Mouse (Mus musculus): ENCODE results near the gene Adcy7. TPM values are rescaled to one million over a fixed set of nuclear protein-coding genes. Genes with fewer than 3 reads are reported as not detected.

Gene Adcy7
- total and polyA plus RNA-seq, 2 experiments from 2014 or later = 4.0 to 9.4 TPM

GRCm38 (mm10) chr8:88260466-88260980 is 11.7 kb upstream of the Adcy7 start:
- TF ChIP-seq CTCF (IDR thresholded peaks at IDR 0.05; ENCODE audit: low read depth) = no peak
- no peak overlapping the region for H3K4me3 ChIP-seq (ENCODE audit: low read depth, low read length)
- no peak overlapping the region for H3K4me2 ChIP-seq (ENCODE audit: low read depth)
- H3K9ac ChIP-seq = no peak overlapping the region
- no peaks in the 10 kb centered on the region for H3K9me3 ChIP-seq (ENCODE audit: low read length)
- H3K4me1 ChIP-seq (ENCODE audit: insufficient read depth) = no peaks in the 10 kb centered on the region
- H3K36me3 ChIP-seq (ENCODE audit: insufficient read depth) = peaks cover 13% of the 10 kb centered on the region; the same call in 1 of the 2 replicates
- no peak for ATAC-seq
- no peak for DNase-seq
- WGBS = 93% methylated on average over 7 of the region's 7 CpGs
- H3K27ac ChIP-seq (ENCODE audit: low read depth, low read length) = no peak overlapping the region
- no peaks in the 10 kb centered on the region for H3K27me3 ChIP-seq (ENCODE audit: insufficient read depth, low read length)

GRCm38 (mm10) chr8:88262831-88263635 is 9.2 kb upstream of the Adcy7 start:
- whole genome bisulfite sequencing = 47% methylated on average over 14 of the region's 14 CpGs
- no peak for TF ChIP-seq CTCF (IDR thresholded peaks at IDR 0.05; ENCODE audit: low read depth)
- H3K27me3 ChIP-seq (ENCODE audit: insufficient read depth, low read length) = no peaks in the 10 kb centered on the region
- H3K9me3 ChIP-seq (ENCODE audit: low read length) = no peaks in the 10 kb centered on the region
- no peak overlapping the region for H3K27ac ChIP-seq (ENCODE audit: low read depth, low read length)
- H3K4me2 ChIP-seq (ENCODE audit: low read depth) = no peak overlapping the region
- H3K4me1 ChIP-seq (ENCODE audit: insufficient read depth) = no peaks in the 10 kb centered on the region
- H3K4me3 ChIP-seq (ENCODE audit: low read depth, low read length) = no peak overlapping the region
- ATAC-seq = no peak
- DNase-seq = no peak
- H3K36me3 ChIP-seq (ENCODE audit: insufficient read depth) = 0 out of 2 replicates have a peak, but pooled peaks cover 6% of the 10 kb centered on the region
- no peak overlapping the region for H3K9ac ChIP-seq

GRCm38 (mm10) chr8:88265511-88265910 is 6.7 kb upstream of the Adcy7 start:
- ATAC-seq = no peak
- Histone ChIP-seq H3K9me3 (ENCODE audit: low read length) (no peaks in the 10 kb centered on the region), H3K36me3 (ENCODE audit: insufficient read depth) (0 out of 2 replicates have a peak, but pooled peaks cover 2% of the 10 kb centered on the region)

GRCm38 (mm10) chr8:88266170-88266800 is 5.9 kb upstream of the Adcy7 start:
- ATAC-seq (peak; percentile 68; the same call in 1 of the 2 replicates), DNase-seq (peak; percentile 79)
- H3K4me2 ChIP-seq (ENCODE audit: low read depth) = no peak overlapping the region
- no peaks in the 10 kb centered on the region for H3K4me1 ChIP-seq (ENCODE audit: insufficient read depth)
- no peak overlapping the region for H3K9ac ChIP-seq
- TF ChIP-seq CTCF (IDR thresholded peaks at IDR 0.05; ENCODE audit: low read depth) = peak; percentile 85
- no peak overlapping the region for H3K27ac ChIP-seq (ENCODE audit: low read depth, low read length)
- no peak overlapping the region for H3K4me3 ChIP-seq (ENCODE audit: low read depth, low read length)
- no peaks in the 10 kb centered on the region for H3K9me3 ChIP-seq (ENCODE audit: low read length)
- H3K27me3 ChIP-seq (ENCODE audit: insufficient read depth, low read length) = no peaks in the 10 kb centered on the region
- no peaks in the 10 kb centered on the region for H3K36me3 ChIP-seq (ENCODE audit: insufficient read depth)
- whole genome bisulfite sequencing = 46% methylated on average over 10 of the region's 10 CpGs

More at GRCm38 (mm10) chr8:88265511-88265910, 6.7 kb upstream of the Adcy7 start:
- no peaks in the 10 kb centered on the region for H3K27me3 ChIP-seq (ENCODE audit: insufficient read depth, low read length)
- peak; percentile 7 for DNase-seq
- 17% methylated on average over 2 of the region's 2 CpGs for WGBS
- H3K27ac ChIP-seq (ENCODE audit: low read depth, low read length) = no peak overlapping the region
- H3K9ac ChIP-seq = no peak overlapping the region
- H3K4me2 ChIP-seq (ENCODE audit: low read depth) = no peak overlapping the region
- TF ChIP-seq CTCF (IDR thresholded peaks at IDR 0.05; ENCODE audit: low read depth) = no peak
- H3K4me3 ChIP-seq (ENCODE audit: low read depth, low read length) = no peak overlapping the region
- no peaks in the 10 kb centered on the region for H3K4me1 ChIP-seq (ENCODE audit: insufficient read depth)

- no peak for DNase-seq
- 91% methylated on average over 14 of the region's 14 CpGs for WGBS
- no peak overlapping the region for H3K27ac ChIP-seq (ENCODE audit: low read depth, low read length)
- H3K27me3 ChIP-seq (ENCODE audit: insufficient read depth, low read length) = no peaks in the 10 kb centered on the region
- H3K9ac ChIP-seq = no peak overlapping the region
- H3K9me3 ChIP-seq (ENCODE audit: low read length) = no peaks in the 10 kb centered on the region
- ATAC-seq = no peak
- H3K4me1 ChIP-seq (ENCODE audit: insufficient read depth) = no peaks in the 10 kb centered on the region
- H3K36me3 ChIP-seq (ENCODE audit: insufficient read depth) = no peaks in the 10 kb centered on the region
- no peak overlapping the region for H3K4me3 ChIP-seq (ENCODE audit: low read depth, low read length)
- TF ChIP-seq CTCF (IDR thresholded peaks at IDR 0.05; ENCODE audit: low read depth) = no peak
- H3K4me2 ChIP-seq (ENCODE audit: low read depth) = no peak overlapping the region
These were observed 5.3 kb upstream of the Adcy7 start for GRCm38 (mm10) chr8:88266801-88267403.

- Histone ChIP-seq H3K9ac (no peak overlapping the region), H3K4me2 (ENCODE audit: low read depth) (no peak overlapping the region), H3K27ac (ENCODE audit: low read depth, low read length) (no peak overlapping the region), H3K36me3 (ENCODE audit: insufficient read depth) (no peaks in the 10 kb centered on the region), H3K4me3 (ENCODE audit: low read depth, low read length) (no peak overlapping the region), H3K27me3 (ENCODE audit: insufficient read depth, low read length) (no peaks in the 10 kb centered on the region; the same call in 1 of the 2 replicates), H3K9me3 (ENCODE audit: low read length) (no peaks in the 10 kb centered on the region), H3K4me1 (ENCODE audit: insufficient read depth) (no peaks in the 10 kb centered on the region)
- no peak for ATAC-seq
- 60% methylated on average over 7 of the region's 7 CpGs for WGBS
- no peak; the same call in 1 of the 2 replicates for TF ChIP-seq CTCF (IDR thresholded peaks at IDR 0.05; ENCODE audit: low read depth)
- no peak for DNase-seq
These were observed 2.9 kb upstream of the Adcy7 start for GRCm38 (mm10) chr8:88269107-88269875.
